In the genomic region with DNA sequence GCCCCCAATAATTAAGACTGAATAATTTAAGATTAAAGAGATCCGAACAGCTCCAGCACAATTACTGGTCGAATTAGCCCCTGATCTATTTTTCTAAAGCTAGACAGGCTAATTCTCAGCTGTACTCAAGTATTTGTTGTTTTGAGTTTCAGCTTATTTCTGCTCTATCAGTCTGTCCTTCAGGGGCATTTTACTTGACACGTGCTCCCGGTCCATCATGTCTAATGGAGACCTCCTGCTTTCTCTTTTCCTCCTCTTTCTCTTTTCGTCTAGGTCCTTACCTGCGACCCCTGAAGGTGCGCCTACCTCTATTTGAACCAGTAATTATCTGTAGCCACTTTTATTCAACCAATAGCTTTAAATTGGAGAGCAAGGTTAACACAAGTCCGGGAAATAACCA, we compare ENCODE assay signal across 12 mouse cellular contexts. TPM values are rescaled to one million over a fixed set of nuclear protein-coding genes. Genes with fewer than 3 reads are reported as not detected.
DNase-seq lines count a peak whose midpoint lies in the region; ATAC-seq and TF ChIP-seq lines count a peak whose summit lies in the region.
"Had no signal": no experiment of that assay in that cellular context is flagged by ENCODE, and none has a peak within 500 bp of the region (broad histone marks: within the 10 kb centered on the region; RNA-seq: fewer than 3 reads in every experiment).

No protein-coding gene starts in this region.

- H3K27ac ChIP-seq in heart, embryonic 16.5 days (ENCODE audit: low read length): no peak overlapping the region
- no peak overlapping the region for H3K27ac ChIP-seq in CH12.LX (ENCODE audit: insufficient read depth, low read depth)
- H3K27ac ChIP-seq in embryonic facial prominence, embryonic 15.5 days (replicated peaks): no peak overlapping the region
- H3K27ac ChIP-seq in liver, embryonic 12.5 days: no peak overlapping the region

- no peak for TF ChIP-seq EP300 in CH12.LX (IDR thresholded peaks at IDR 0.05; ENCODE audit: low read length)

- H3K27me3 ChIP-seq in heart, embryonic 16.5 days (ENCODE audit: control insufficient read depth, insufficient read depth, low read length): no peaks in the 10 kb centered on the region
- no peaks in the 10 kb centered on the region for H3K27me3 ChIP-seq in CH12.LX (replicated peaks)
- H3K27me3 ChIP-seq in embryonic facial prominence, embryonic 15.5 days: no peaks in the 10 kb centered on the region
- H3K27me3 ChIP-seq in liver, embryonic 12.5 days (replicated peaks): no peaks in the 10 kb centered on the region

- dilution Hi-C loops in CH12.LX (cut with MboI; ENCODE audit: extremely low pct_ligation_motif_present, extremely low pct_unique_long_range_greater_than_20kb, low sequenced_read_pairs): no loop called here

- WGBS in heart, embryonic 16.5 days: 84% methylated on average over 8 of the region's 8 CpGs
- 79% methylated on average over 8 of the region's 8 CpGs for WGBS in embryonic facial prominence, embryonic 15.5 days
- WGBS in liver, embryonic 12.5 days (ENCODE audit: insufficient replicate concordance): 76% methylated on average over 8 of the region's 8 CpGs

- H3K4me3 ChIP-seq in heart, embryonic 16.5 days (ENCODE audit: low read length): no peak overlapping the region
- H3K4me3 ChIP-seq in CH12.LX (replicated peaks in 1 of 3; ENCODE audit: low read depth in 2 of 3, low read length in 2 of 3, poor library complexity in 1 of 3): peak overlapping the region; percentile 56 to 86 (median 62)
- H3K4me3 ChIP-seq in embryonic facial prominence, embryonic 15.5 days (replicated peaks): no peak overlapping the region
- no peak overlapping the region for H3K4me3 ChIP-seq in liver, embryonic 12.5 days

- H3K79me2 ChIP-seq in CH12.LX (replicated peaks; ENCODE audit: control insufficient read depth, extremely low read depth, insufficient read depth, poor library complexity, severe bottlenecking): peaks cover 84% of the 10 kb centered on the region

- peaks cover 31% of the 10 kb centered on the region for H3K4me1 ChIP-seq in heart, embryonic 16.5 days (ENCODE audit: control insufficient read depth, insufficient read depth, low read length)
- peaks cover 43 to 89% of the 10 kb centered on the region in 2 experiments for H3K4me1 ChIP-seq in CH12.LX (ENCODE audit: control insufficient read depth in 1 of 2, insufficient read depth in 2 of 2)
- H3K4me1 ChIP-seq in embryonic facial prominence, embryonic 15.5 days: peaks cover 15% of the 10 kb centered on the region
- H3K4me1 ChIP-seq in liver, embryonic 12.5 days: peaks cover 64% of the 10 kb centered on the region

- no peaks in the 10 kb centered on the region for H3K9me3 ChIP-seq in heart, embryonic 16.5 days (replicated peaks; ENCODE audit: control insufficient read depth, low read length)
- no peaks in the 10 kb centered on the region for H3K9me3 ChIP-seq in CH12.LX (replicated peaks; ENCODE audit: low read length)
- H3K9me3 ChIP-seq in embryonic facial prominence, embryonic 15.5 days (replicated peaks): no peaks in the 10 kb centered on the region
- H3K9me3 ChIP-seq in liver, embryonic 12.5 days (replicated peaks): no peaks in the 10 kb centered on the region

- ATAC-seq in heart, embryonic 16.5 days (replicated peaks; ENCODE audit: extremely low read depth, insufficient read depth, low FRiP score): no peak
- ATAC-seq in embryonic facial prominence, embryonic 15.5 days (ENCODE audit: insufficient number of reproducible peaks, low FRiP score, low TSS enrichment, low read depth): no peak
- no peak for ATAC-seq in liver, embryonic 12.5 days

- in situ Hi-C loops in CH12.LX (cut with MboI; ENCODE audit: low pct_ligation_motif_present, low pct_unique_long_range_greater_than_20kb, low sequenced_read_pairs): no loop called here

- no peak overlapping the region for H3K9ac ChIP-seq in heart, embryonic 16.5 days (ENCODE audit: low read length)
- H3K9ac ChIP-seq in CH12.LX (ENCODE audit: insufficient read depth, low read depth): peak overlapping the region; percentile 58
- H3K9ac ChIP-seq in embryonic facial prominence, embryonic 15.5 days: no peak overlapping the region
- H3K9ac ChIP-seq in liver, embryonic 12.5 days: no peak overlapping the region

- peak overlapping the region; percentile 64; the same call in 1 of the 2 replicates for H3K4me2 ChIP-seq in heart, embryonic 16.5 days (ENCODE audit: low read depth, low read length)
- peak overlapping the region; percentile 93 for H3K4me2 ChIP-seq in CH12.LX (ENCODE audit: insufficient read depth, low read depth, poor library complexity, severe bottlenecking)
- H3K4me2 ChIP-seq in embryonic facial prominence, embryonic 15.5 days (replicated peaks): peak overlapping the region; percentile 68; the same call in 1 of the 2 replicates
- H3K4me2 ChIP-seq in liver, embryonic 12.5 days: peak overlapping the region; percentile 83

- no peaks in the 10 kb centered on the region for H3K36me3 ChIP-seq in heart, embryonic 16.5 days (ENCODE audit: control insufficient read depth, insufficient read depth)
- H3K36me3 ChIP-seq in CH12.LX (replicated peaks in 1 of 2; ENCODE audit: control insufficient read depth in 1 of 2, insufficient read depth in 1 of 2, low read length in 1 of 2): peaks cover 18 to 48% of the 10 kb centered on the region in 2 experiments
- no peaks in the 10 kb centered on the region for H3K36me3 ChIP-seq in embryonic facial prominence, embryonic 15.5 days
- no peaks in the 10 kb centered on the region for H3K36me3 ChIP-seq in liver, embryonic 12.5 days

- TF ChIP-seq CTCF in CH12.LX (conservative IDR thresholded peaks at IDR 0.05 in 1 of 2, IDR thresholded peaks at IDR 0.05 in 1 of 2; ENCODE audit: low read depth in 2 of 2, low read length in 2 of 2): no peak

- TF ChIP-seq RAD21 in CH12.LX (IDR thresholded peaks at IDR 0.05; ENCODE audit: low read depth, low read length): no peak

- no peak for TF ChIP-seq POLR2A in CH12.LX (IDR thresholded peaks at IDR 0.05; ENCODE audit: low read depth, low read length)

- no peak for DNase-seq in heart, adult 11 months
- DNase-seq in CH12.LX (ENCODE audit: extremely low read depth): no peak
- DNase-seq in T-cell, adult 2 months (ENCODE audit: low spot score): no peak
- DNase-seq in urinary bladder, adult 18-20 months (ENCODE audit: low spot score in 2 of 2): no peak
- no peak for DNase-seq in urinary bladder, postnatal 4 days (ENCODE audit: low spot score in 2 of 2)
- DNase-seq: heart, postnatal 10 days; left cerebral cortex, postnatal 4 days; retina, postnatal 1 day; thymus, adult 18-20 months had no signal

TF ChIP-seq in CH12.LX, 34 proteins besides CTCF, POLR2A, EP300 and RAD21:
- TF ChIP-seq ZC3H11A (IDR thresholded peaks at IDR 0.05; ENCODE audit: low read depth, low read length) (no peak), BHLHE40 (IDR thresholded peaks at IDR 0.05; ENCODE audit: low read depth, low read length) (peak; percentile 54), SIN3A (IDR thresholded peaks at IDR 0.05; ENCODE audit: low read length) (peak; percentile 31; the same call in 1 of the 2 replicates), MAX (IDR thresholded peaks at IDR 0.05; ENCODE audit: low read length) (peak; percentile 84), TBP (conservative IDR thresholded peaks at IDR 0.05; ENCODE audit: low read depth, low read length) (no peak), MAZ (IDR thresholded peaks at IDR 0.05; ENCODE audit: low read depth, low read length) (no peak), MYC (IDR thresholded peaks at IDR 0.05; ENCODE audit: low read depth, low read length) (peak; percentile 79), CHD2 (IDR thresholded peaks at IDR 0.05; ENCODE audit: low read length) (no peak), UBTF (IDR thresholded peaks at IDR 0.05; ENCODE audit: low read depth, low read length) (no peak), E2F4 (IDR thresholded peaks at IDR 0.05; ENCODE audit: insufficient replicate concordance, low read depth, low read length) (no peak), ZKSCAN1 (IDR thresholded peaks at IDR 0.05; ENCODE audit: borderline replicate concordance, low read depth, low read length) (no peak), MAFK (IDR thresholded peaks at IDR 0.05; ENCODE audit: insufficient replicate concordance, low read length) (no peak), ZNF384 (IDR thresholded peaks at IDR 0.05; ENCODE audit: low read depth, low read length) (no peak), MEF2A (IDR thresholded peaks at IDR 0.05; ENCODE audit: borderline replicate concordance, low read depth, low read length) (no peak), NELFE (IDR thresholded peaks at IDR 0.05; ENCODE audit: low read depth, low read length) (no peak), MXI1 (IDR thresholded peaks at IDR 0.05; ENCODE audit: low read depth, low read length) (peak; percentile 87), TCF12 (IDR thresholded peaks at IDR 0.05; ENCODE audit: low read depth, low read length) (no peak)
TF ChIP-seq in CH12.LX: peak in this region for 5.

RNA-seq across cellular contexts. Expression of a gene that starts 8.0 kb away (rescaled TPM):
- 20.0 and 24.7 TPM in 2 replicates for polyA plus RNA-seq in heart, embryonic 16.5 days (2015; fragmentation: Nextera tagmentation; extraction: Ambion mirVana)
- 67.8 and 76.2 TPM in 2 replicates for total RNA-seq in CH12.LX (2012; rRNA removed)
- 34.9 and 36.1 TPM in 2 replicates for total RNA-seq in CH12.LX (2014; rRNA removed)
- polyA plus RNA-seq in CH12.LX (2012; ENCODE audit: insufficient read length, low read depth): 134 and 137 TPM in 2 replicates
- 23.0 and 24.5 TPM in 2 replicates for polyA plus RNA-seq in embryonic facial prominence, embryonic 15.5 days (2015; fragmentation: Nextera tagmentation; extraction: Ambion mirVana)
- 7.4 and 7.6 TPM in 2 replicates for polyA plus RNA-seq in liver, embryonic 12.5 days (2016; fragmentation: Nextera tagmentation; extraction: Ambion mirVana)

RNA-seq across cellular contexts. Expression of a gene that starts 52.5 kb away (rescaled TPM):
- polyA plus RNA-seq in heart, embryonic 16.5 days (2015; fragmentation: Nextera tagmentation; extraction: Ambion mirVana): 771 and 1,022 TPM in 2 replicates
- total RNA-seq in CH12.LX (2012; rRNA removed) (0.25 TPM in 1 of 2 replicates, not detected in the other), CH12.LX (2014; rRNA removed) (not detected in 2 replicates)
- polyA plus RNA-seq in CH12.LX (2012; ENCODE audit: insufficient read length, low read depth): 0.63 and 0.90 TPM in 2 replicates
- polyA plus RNA-seq in embryonic facial prominence, embryonic 15.5 days (2015; fragmentation: Nextera tagmentation; extraction: Ambion mirVana): 285 and 293 TPM in 2 replicates
- polyA plus RNA-seq in liver, embryonic 12.5 days (2016; fragmentation: Nextera tagmentation; extraction: Ambion mirVana): 30.9 and 32.9 TPM in 2 replicates

Comparison
In these comparisons a context has a peak if more than half of its experiments do, and no peak if none do; other contexts are left out.
1. H3K4me3 ChIP-seq: peak in CH12.LX (3 of 3); none in heart, embryonic 16.5 days (single experiment), embryonic facial prominence, embryonic 15.5 days (single experiment) and liver, embryonic 12.5 days (single experiment).
2. RNA of a gene that starts 52.5 kb away (polyA plus RNA-seq): 771 to 1,022 TPM in heart, embryonic 16.5 days, 285 to 293 TPM in embryonic facial prominence, embryonic 15.5 days and 30.9 to 32.9 TPM in liver, embryonic 12.5 days; 0.63 to 0.90 TPM in CH12.LX; every median in the first group is over 10 times any median in the second.
3. Peak in every context shown above with its lines, with median percentiles within 50 percentile points of each other: H3K4me2 ChIP-seq.